Mouse (Mus musculus): Measurements from ENCODE around the gene Brf1.

Gene Brf1

DNA sequence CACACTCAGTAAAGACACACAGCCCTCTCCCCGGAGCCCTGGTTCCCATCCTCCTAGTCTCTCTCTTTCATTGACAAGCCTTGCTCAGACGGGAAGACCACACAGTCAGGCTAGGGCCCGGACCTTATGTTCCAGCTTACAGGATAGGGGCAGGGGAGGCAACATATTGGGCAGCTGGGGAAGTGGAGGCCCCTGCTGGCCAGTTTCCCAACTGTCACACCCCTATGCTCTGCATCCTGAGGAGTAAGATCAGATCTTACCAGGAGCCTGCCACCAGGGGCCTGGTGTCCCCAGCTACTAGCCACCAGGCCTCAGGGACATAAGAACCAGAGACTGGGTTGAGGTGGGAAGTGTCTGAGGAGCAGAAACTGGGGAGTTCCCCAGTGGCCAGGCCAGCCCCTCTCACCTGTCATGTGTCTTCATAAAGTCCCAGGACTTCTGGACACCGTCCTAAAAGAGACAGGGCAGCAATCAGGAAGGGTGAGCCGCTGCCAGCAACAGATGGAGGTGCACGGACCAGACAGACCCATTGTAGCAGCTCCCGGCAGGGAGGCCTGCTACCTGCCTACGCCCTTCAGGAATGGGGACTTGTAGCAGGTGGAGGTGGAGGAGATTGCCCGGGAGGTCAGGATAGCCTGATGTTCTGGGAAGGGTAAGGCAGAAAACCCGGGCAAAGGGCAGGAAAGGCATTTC lies 61.5 kb downstream of the Brf1 start:
- DNase-seq (ENCODE audit: low read depth, low spot score) = peak; percentile 33

DNA sequence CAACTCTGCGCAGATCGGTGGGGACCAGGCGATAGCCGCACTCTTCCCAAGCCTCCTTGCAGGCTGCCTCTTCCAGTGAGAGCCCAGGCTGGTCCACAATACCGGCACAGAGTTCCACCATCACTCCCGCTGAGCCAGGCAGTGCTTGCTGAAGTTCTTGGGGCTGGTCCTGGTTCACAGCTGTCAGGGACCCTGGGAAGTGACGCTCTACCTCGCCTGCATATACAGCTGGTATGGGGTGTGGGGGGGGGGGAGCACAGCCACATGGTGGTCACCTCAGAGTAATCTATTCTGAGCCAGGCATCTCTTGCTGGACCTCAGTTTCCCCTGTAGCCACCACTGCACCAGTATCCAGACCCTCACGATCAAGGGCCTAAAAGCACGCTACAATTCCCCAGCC lies 62.1 kb downstream of the Brf1 start:
- no peak for DNase-seq (ENCODE audit: low read depth, low spot score)

DNA sequence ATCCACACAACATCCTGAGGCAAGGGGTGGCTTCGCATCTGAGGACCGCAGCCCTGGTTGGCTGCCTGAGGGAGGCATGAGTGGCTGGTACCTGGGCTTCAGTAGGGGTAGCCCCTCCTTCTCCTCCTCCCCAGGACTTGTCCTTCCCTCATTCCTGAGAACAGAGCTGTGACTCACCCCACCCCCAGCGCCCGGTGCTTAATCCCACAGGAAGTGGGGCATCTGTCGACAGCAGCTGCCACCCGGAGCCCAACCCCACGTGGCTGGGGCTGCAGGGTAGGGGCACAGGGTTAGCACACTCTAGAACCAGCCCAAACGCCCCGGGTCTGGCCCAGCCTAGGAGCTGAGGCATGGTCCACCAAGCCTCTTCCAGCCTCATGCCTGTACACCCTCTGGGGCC lies 62.6 kb downstream of the Brf1 start:
- DNase-seq (ENCODE audit: low read depth, low spot score) = no peak

DNA sequence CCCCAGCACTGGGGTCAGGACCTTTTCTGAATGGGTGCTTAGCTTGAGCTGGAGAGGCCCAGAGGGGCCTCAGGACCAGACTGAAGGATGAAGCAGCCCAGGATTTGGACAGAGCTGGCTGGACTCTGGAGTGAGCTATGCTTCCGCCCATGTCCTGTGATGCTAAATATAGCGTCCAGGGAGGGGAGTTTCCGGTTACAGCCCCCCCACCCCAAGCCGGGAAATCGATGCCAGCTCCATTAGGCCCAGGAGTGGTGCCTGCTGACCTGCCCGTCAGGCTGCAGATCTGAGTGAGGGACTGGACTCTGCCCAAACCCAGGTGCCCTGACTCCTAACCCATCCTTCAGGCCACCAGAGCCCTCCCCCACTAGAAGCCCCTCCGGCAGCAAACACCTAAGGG lies 67.9 kb downstream of the Brf1 start:
- no peak for DNase-seq (ENCODE audit: low read depth, low spot score)

DNA sequence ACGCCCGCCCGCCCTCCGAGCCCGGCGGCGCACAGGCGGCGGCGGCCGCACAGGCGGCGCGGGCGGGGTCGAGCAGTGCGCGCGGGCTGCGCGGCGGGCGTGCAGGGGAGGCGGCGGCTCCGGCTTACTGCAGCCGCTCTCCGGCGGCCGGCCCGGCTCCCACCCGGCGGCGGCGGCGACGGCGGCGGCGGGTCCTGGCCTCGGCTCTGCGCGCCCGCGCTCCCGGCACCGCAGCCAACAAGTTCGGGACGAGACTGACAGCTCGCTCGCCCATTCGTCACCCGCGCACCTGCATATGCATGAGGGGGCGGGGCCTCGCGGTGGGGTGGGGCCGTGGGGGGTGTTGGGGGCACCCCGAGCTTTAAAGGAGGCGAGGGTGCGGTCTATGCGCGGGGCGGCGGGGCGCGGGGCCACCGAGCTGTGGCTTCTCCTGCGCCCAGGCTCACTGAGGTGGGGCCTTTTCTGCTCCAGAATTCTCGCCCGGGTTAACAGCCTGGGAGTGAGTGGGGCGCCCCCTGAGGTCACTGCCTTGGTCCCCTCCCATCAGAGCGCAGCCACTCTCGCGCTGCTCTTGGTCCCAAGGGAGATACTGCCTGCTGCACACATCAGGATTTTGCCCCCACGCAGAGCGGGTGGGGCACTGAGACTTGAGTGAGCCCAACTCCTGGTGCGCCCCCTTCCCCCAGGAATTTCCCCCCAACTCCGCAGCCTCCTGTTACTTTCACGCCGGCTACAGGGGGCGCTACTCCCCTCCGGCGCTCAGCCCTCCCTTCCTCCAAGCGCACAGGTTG lies 70.7 kb downstream of the Brf1 start, which contains the start of gene Jag2:
Gene Jag2 (minus strand): TSS at position 215 of the 791 bp plus-strand sequence.
- DNase-seq (ENCODE audit: low read depth, low spot score) = no peak

DNA sequence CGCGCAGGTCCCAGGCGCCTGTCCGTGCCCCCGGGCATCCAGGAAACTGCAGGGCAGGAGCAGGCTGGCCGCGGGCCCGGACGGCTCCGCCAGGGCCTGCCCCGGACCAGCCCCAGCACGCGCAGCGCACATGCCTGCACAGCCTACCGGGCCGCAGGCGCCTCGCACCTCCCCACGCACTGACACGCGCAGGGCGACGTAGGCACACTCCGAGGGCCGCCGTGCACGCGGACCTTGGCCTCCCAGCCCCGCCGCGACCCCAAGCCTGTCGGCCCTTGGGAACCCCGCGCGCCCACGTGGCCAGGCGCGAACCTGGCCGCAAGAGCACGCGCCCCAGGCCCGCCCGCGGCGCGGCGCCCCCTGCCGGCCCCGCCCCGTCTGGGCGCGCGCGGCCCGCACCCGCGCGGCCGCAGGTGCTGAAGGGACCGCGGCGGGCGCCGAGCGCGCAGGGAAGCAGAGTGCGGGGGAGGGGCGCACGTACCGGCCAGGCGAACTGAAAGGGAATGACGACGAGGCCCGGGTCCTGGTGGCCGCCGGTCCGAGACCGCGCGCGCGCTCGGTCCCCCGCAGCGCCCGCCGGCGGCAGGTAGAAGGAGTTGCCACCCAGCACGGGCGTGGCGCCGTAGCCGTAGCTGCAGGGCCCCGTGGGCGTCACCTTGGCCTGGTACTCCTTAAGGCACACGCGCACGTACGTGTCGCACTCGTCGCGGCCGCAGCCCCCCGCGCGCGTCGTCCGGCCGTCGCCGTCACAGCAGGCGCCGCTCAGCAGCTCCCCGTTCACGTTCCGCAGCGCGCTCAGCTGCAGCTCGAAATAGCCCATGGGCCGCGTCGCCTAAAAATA lies 71.9 kb downstream of the Brf1 start:
- peak; percentile 45 for DNase-seq (ENCODE audit: low read depth, low spot score)

DNA sequence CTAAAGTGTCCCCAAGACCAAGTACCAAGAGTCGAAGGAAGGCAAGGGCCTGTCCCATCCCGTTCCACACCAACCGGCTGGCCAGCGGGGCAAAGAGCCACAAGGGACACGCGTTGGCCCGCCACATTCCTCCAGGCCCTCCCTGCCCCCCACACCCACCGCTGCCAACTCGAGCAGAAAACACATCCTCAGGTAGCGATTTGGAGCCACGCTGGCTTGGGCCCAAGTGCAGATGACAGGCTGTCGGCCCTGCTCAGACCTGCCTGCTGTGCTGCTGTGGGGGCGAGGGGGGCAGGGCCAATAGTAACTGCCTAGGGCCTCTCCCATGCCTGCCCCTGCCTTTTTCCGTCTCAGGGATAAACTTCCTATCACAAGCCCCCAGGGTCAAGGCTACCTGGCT lies 73.2 kb downstream of the Brf1 start:
- no peak for DNase-seq (ENCODE audit: low read depth, low spot score)

DNA sequence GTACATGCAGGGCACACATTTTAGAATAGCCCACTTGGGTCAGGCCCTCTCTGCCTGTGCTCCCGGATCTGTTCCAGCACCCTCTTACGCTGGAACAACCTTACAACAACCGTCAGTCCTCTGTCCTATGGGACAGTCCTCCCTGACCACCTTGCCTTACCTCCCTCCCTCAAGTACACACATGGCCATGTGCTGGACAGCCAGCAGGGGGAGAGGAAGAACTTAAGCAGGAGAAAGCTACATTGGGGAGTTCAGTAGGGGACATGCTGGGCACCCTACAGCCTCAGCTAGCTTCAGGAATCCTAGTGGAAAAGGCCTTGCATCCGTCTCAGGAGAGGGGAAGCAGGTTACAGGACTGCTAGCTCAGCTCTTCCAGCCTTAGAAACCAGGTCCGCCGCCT lies 74.6 kb downstream of the Brf1 start:
- DNase-seq (ENCODE audit: low read depth, low spot score) = no peak

DNA sequence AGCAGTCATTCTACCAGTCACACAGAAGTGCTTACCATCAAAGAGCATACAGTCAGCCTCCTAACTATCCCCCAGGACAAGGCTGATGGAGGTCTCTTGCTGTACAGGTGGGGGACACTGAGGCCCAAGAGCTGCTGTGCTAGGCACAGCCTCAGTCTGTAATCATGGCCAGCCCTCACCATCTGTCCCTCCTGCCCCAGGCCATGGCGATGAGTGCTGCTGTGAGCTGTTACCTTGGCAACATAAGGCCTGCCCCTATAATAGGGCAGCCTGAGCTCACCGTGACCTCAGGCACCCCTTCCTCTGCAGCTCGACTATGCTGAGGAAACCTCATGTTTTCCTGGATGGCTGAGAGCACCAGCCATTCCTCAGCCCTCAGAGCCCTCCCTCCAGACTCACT lies 78.0 kb downstream of the Brf1 start:
- no peak for DNase-seq (ENCODE audit: low read depth, low spot score)

DNA sequence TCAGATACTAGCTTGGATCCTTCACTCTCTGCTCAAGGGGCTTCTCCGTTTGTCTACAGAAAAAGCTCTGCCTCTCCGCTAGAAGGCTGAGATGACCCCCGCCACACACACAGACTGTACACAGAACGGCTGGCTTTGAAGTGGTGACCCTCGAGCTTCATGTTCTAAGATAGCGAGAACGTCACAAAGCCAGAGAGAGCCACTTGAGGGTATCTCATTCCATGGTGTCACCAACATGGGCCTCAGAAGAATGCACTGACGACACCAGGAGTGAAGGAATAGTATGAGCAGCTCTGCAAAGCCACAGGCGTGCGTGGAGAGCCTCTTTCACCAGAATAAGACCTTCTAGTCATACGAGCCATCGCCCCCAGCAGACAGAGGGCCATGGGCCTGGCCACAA lies 79.0 kb downstream of the Brf1 start:
- DNase-seq (ENCODE audit: low read depth, low spot score) = no peak

DNA sequence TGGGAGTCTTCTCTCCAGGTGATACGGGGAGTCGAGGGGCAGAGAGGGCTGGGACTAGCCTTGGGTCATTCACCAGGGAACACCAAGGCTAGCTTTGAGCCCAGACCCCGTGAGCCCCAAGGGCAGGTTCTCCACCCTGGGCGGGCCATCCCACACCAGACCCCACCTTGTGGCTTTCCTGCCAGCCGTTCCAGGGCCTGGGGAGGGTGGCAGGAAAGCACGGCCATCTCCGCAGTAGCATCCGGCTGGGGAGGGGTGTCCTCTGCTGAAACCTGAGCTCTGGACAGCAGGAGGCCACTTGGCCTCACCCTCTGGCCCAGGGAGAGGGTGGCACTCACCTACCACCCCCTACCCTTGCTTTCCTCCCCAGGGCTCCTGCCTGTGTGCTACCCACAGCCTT lies 82.6 kb downstream of the Brf1 start:
- DNase-seq (ENCODE audit: low read depth, low spot score) = no peak

DNA sequence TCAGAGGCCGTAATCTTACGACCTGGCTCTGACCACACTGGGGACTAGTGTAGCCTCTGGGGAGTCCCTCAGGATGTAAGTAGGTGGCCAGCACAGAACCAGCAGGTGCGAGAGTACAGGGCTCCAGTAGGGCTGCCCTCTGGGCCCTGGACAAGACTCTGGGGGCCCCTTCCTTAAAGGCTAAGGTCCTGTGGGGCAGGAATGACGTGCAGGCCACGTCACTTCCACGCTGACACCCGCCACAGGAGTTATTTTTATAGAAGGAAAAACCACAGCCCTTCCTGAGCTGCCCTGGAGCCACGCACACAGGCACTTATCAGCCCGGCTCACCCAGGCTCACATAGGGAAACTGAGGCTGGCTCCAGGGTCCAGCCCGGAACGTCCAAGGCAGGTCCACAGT lies 83.0 kb downstream of the Brf1 start:
- no peak for DNase-seq (ENCODE audit: low read depth, low spot score)

DNA sequence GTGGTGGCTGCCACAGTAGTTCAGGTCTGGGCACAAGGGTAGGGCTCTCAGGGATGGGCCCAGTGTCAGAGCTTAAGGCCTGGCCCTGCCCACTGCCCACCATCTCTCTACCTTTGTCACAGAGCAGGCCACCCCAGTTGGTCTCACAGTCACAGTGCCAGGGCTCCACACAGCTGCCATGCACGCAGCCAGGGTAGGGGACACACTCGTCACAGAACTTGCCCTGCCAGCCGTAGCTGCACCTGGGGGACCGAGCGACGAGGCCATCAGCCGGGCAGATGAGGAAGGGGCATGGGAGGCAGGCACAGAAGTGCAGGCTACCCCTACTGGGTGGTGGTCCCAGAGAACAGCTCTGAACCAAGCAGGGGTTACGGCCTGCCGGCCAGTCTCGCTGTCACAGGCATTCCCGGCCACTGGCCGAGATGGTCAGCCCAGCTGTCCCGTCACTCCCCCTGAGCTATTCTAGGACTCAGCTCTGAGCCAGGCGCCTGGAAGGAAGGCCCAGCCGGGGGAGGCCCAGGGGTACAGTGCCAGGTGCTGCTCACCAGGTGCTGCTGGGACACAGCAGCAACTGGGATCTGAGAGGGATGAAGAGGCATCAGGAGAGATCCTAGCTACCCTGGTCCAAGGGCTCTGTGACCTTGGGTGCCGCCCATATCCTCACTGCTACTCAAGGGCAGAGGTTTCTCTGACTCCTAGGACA lies 83.7 kb downstream of the Brf1 start:
- DNase-seq (ENCODE audit: low read depth, low spot score) = no peak

DNA sequence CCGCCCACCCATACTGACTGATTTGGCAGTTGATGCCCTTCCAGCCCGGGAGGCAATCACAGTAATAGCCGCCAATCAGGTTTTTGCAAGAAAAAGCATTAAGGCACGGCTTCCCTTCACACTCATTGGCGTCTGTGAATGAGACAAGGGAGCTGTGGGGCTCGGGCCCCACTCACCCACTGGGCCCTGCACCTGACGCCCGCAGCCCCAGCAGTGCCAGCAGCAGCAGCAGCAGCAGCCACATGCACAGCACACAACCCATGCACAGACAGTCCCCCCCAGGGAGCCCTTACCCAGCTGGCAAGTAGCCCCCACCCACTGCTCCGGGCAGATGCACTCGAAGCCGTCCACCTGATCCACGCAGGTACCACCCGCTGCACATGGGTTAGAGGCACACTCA lies 84.9 kb downstream of the Brf1 start:
- no peak for DNase-seq (ENCODE audit: low read depth, low spot score)

DNA sequence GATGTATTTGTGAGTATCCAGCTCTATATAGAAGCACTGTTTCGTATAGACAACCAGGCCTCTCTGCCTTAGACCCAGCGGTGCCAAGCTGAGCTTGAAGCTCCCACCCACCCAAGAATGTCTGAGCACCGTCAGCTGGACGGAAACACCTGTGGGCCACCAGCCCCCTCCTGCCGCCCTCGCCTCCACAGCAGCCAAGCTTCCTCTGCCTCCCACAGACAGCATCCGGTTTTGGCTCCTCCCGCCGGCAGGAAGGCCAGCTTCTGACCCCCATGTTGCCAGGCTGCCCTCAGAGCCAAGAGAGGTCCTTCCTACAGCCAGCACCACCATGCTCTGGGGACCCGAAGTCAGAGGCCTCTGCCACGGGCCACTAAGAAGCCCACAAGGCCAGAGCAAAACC lies 86.0 kb downstream of the Brf1 start:
- no peak for DNase-seq (ENCODE audit: low read depth, low spot score)

DNA sequence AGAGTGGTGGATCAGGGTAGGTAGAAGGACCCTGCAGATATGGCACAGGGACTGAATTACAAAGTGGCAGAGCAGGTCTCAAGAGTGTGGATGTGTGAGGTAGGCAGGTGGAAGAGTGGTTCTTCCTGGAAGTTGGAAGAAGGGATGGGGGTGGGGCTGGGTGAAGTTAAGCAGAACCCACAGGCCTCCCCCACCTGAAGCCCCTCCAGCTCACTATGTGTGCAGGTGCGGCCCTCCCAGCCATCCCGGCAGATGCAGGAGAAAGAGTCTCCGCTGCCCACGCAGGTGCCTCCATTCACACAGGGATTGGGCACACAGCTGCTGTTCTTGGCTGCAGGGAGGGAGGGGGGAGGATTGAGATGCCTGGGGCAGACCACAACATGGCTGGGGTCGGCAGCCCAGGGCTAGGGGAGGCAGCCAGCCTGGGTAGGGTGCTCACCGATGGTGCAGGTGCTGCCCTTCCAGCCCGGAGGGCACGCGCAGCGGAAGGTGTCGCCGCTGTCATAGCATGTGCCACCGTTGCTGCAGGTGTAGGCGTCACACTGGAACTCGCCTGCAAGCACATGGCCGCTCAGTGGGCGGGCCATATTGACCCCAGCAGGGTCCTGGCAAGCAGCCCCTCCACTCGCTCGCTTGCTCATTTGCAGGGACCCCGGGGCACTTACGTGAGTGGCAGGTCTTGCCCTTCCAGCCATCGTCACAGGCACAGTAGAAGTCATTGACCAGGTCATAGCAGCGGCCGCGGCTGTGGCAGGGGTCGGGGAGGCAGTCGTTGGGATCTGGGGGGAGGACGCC lies 87.4 kb downstream of the Brf1 start:
- no peak for DNase-seq (ENCODE audit: low read depth, low spot score)

DNA sequence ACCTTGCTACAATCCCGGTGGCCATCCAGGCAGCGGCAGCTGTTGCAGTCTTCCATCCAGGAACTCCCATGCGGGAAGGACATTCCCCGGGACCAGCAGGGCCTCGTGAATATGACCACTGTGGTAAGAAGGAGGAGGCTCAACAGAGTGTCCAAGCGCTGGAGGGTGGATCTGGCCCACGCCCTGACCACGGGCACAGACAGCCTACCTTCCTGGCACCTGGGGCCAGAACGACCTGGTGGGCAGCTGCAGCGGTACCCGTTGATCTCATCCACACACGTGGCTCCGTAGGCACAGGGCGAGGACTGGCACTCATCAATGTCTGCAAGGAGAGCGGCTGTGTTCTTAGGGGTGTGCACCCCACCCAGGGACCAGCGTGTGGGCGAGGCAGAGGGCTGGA lies 88.8 kb downstream of the Brf1 start:
- DNase-seq (ENCODE audit: low read depth, low spot score) = no peak
